9 mouse cellular contexts compared by ENCODE assay signal in the genomic region with DNA sequence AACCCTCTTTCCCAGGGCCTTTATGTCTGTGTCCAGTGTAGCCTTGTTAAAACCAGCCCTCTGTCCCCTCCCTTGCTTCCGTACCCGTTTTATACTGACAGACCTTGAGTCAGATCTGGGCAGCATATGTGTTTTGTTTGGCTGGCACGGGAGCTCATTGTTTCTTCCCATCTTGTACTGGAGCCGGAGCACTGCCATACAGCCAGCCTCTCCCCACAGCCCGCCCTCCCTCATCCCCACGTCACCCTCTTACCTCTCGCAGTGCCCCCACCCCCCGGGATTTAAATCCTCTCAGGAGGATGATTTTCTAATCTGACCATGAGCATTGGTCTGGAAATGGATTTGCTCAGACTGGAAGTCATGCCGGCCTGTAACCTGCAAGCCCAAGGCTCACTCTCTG. TPM values are rescaled to one million over a fixed set of nuclear protein-coding genes. Genes with fewer than 3 reads are reported as not detected.
DNase-seq lines count a peak whose midpoint lies in the region; ATAC-seq and TF ChIP-seq lines count a peak whose summit lies in the region.
"Had no signal": no experiment of that assay in that cellular context is flagged by ENCODE, and none has a peak within 500 bp of the region (broad histone marks: within the 10 kb centered on the region; RNA-seq: fewer than 3 reads in every experiment).

No protein-coding gene starts in this region.

- H3K4me3 ChIP-seq in kidney, embryonic 14.5 days (ENCODE audit: low read length) = no peak overlapping the region
- peak overlapping the region; percentile 9 for H3K4me3 ChIP-seq in cerebellum, adult 2 months (replicated peaks; ENCODE audit: insufficient read depth, low read depth, low read length)
- H3K4me3 ChIP-seq in neural tube, embryonic 14.5 days (ENCODE audit: low read depth, low read length) = no peak overlapping the region
- H3K4me3 ChIP-seq: liver, embryonic 13.5 days had no signal

- TF ChIP-seq POLR2A in cerebellum, adult 2 months (IDR thresholded peaks at IDR 0.05; ENCODE audit: borderline replicate concordance, insufficient read depth, low read length) = no peak

- 0 out of 2 replicates have a peak overlapping the region, but pooled peaks have one; percentile 7 for H3K9ac ChIP-seq in kidney, embryonic 14.5 days (ENCODE audit: low read depth, low read length)
- H3K9ac ChIP-seq in neural tube, embryonic 14.5 days (replicated peaks; ENCODE audit: low read depth, low read length) = no peak overlapping the region
- H3K9ac ChIP-seq: liver, embryonic 13.5 days had no signal

- H3K27ac ChIP-seq in kidney, embryonic 14.5 days (ENCODE audit: low read depth, low read length) = no peak overlapping the region
- peak overlapping the region; percentile 75 for H3K27ac ChIP-seq in cerebellum, adult 2 months (ENCODE audit: insufficient read depth, low read length)
- H3K27ac ChIP-seq in neural tube, embryonic 14.5 days (ENCODE audit: low read depth, low read length) = peak overlapping the region; percentile 10; the same call in 1 of the 2 replicates
- H3K27ac ChIP-seq: liver, embryonic 13.5 days; macrophage had no signal

- H3K27me3 ChIP-seq in kidney, embryonic 14.5 days (ENCODE audit: control insufficient read depth, insufficient read depth, low read length) = no peaks in the 10 kb centered on the region
- no peaks in the 10 kb centered on the region; the same call in 1 of the 2 replicates for H3K27me3 ChIP-seq in cerebellum, adult 2 months (ENCODE audit: control insufficient read depth, insufficient read depth, low read length)
- H3K27me3 ChIP-seq in neural tube, embryonic 14.5 days (ENCODE audit: control insufficient read depth, insufficient read depth, low read length) = no peaks in the 10 kb centered on the region

- no peak for DNase-seq in kidney, postnatal 4 days
- peak; percentile 69 to 90 for DNase-seq in cerebellum, adult 2 months
- DNase-seq in cerebellum, postnatal 25 days = peak; percentile 80 to 81
- no peak for DNase-seq in layer of hippocampus, postnatal 10 days (ENCODE audit: low spot score in 2 of 2)
- DNase-seq: liver, embryonic 13.5 days had no signal

- 75% methylated on average over 9 of the region's 9 CpGs for WGBS in kidney, embryonic 14.5 days
- 13% methylated on average over 9 of the region's 9 CpGs for WGBS in cerebellum, adult 2 months
- 58% methylated on average over 9 of the region's 9 CpGs for WGBS in neural tube, embryonic 14.5 days

- ATAC-seq in kidney, embryonic 14.5 days (ENCODE audit: low FRiP score, low TSS enrichment) = no peak
- ATAC-seq in neural tube, embryonic 14.5 days (ENCODE audit: low read depth) = no peak
- ATAC-seq in erythroblast, adult 5-6 weeks (replicated peaks; ENCODE audit: low FRiP score, poor library complexity, severe bottlenecking) = no peak

- no peak overlapping the region for H3K4me2 ChIP-seq in kidney, embryonic 14.5 days (replicated peaks; ENCODE audit: low read depth, low read length)
- H3K4me2 ChIP-seq in neural tube, embryonic 14.5 days (ENCODE audit: low read depth, low read length) = no peak overlapping the region
- H3K4me2 ChIP-seq: liver, embryonic 13.5 days had no signal

- no peaks in the 10 kb centered on the region for H3K9me3 ChIP-seq in kidney, embryonic 14.5 days (ENCODE audit: control insufficient read depth, low read length)
- no peaks in the 10 kb centered on the region for H3K9me3 ChIP-seq in neural tube, embryonic 14.5 days (ENCODE audit: control insufficient read depth, low read length)
- H3K9me3 ChIP-seq: liver, embryonic 13.5 days had no signal

- peaks cover 26% of the 10 kb centered on the region; the same call in 1 of the 2 replicates for H3K4me1 ChIP-seq in kidney, embryonic 14.5 days (ENCODE audit: control insufficient read depth, insufficient read depth, low read length)
- H3K4me1 ChIP-seq in cerebellum, adult 2 months (ENCODE audit: control insufficient read depth, insufficient read depth, low read length) = peaks cover 44% of the 10 kb centered on the region
- peaks cover 5% of the 10 kb centered on the region; the same call in 1 of the 2 replicates for H3K4me1 ChIP-seq in neural tube, embryonic 14.5 days (ENCODE audit: control insufficient read depth, insufficient read depth, low read length)
- H3K4me1 ChIP-seq: liver, embryonic 13.5 days had no signal

- TF ChIP-seq CTCF in cerebellum, adult 2 months (IDR thresholded peaks at IDR 0.05; ENCODE audit: borderline replicate concordance, insufficient read depth, low read depth, low read length) = no peak

- H3K36me3 ChIP-seq in kidney, embryonic 14.5 days (ENCODE audit: control insufficient read depth, insufficient read depth, low read length) = no peaks in the 10 kb centered on the region
- H3K36me3 ChIP-seq in neural tube, embryonic 14.5 days (ENCODE audit: control insufficient read depth, insufficient read depth, low read length) = no peaks in the 10 kb centered on the region
- H3K36me3 ChIP-seq: liver, embryonic 13.5 days had no signal

RNA-seq across cellular contexts. Expression of a gene that starts 43.7 kb away (rescaled TPM):
- 2.0 and 2.2 TPM in 2 replicates for polyA plus RNA-seq in kidney, embryonic 14.5 days (2014; fragmentation: Nextera tagmentation; extraction: Ambion mirVana)
- polyA plus RNA-seq in cerebellum, adult 2 months (2012; rRNA removed) = 2.7 and 2.8 TPM in 2 replicates
- polyA plus RNA-seq in neural tube, embryonic 14.5 days (2014; fragmentation: Nextera tagmentation; extraction: Ambion mirVana) = 9.1 and 10.3 TPM in 2 replicates
- total RNA-seq in erythroblast, adult 5-6 weeks (2015; ENCODE audit: low replicate concordance) = 1.3 TPM in 2 replicates
- total RNA-seq in erythroblast, adult 5-6 weeks (2017; ENCODE audit: low replicate concordance) = 1.6 and 2.2 TPM in 2 replicates
- 10 to 100 TPM; 21.1 to 22.6 TPM for total RNA-seq in layer of hippocampus, postnatal 10 days (2021)

Comparison
In these comparisons a context has a peak if more than half of its experiments do, and no peak if none do; other contexts are left out.
1. DNase-seq: peak in cerebellum, adult 2 months (2 of 2) and cerebellum, postnatal 25 days (2 of 2); none in kidney, postnatal 4 days (0 of 2) and layer of hippocampus, postnatal 10 days (0 of 2).